Mouse (Mus musculus) cerebellum, postnatal 4 days (tissue): Measurements from ENCODE around the gene Lpar5.

Source experiments
- DNase-seq, 2 experiments: peaks; one replicate each; pipeline ENCODE4 v3.0.0; 2022; ENCODE audit warnings: low spot score in 2 of 2, mixed read lengths in 1 of 2

Lpar5 gene

DNA sequence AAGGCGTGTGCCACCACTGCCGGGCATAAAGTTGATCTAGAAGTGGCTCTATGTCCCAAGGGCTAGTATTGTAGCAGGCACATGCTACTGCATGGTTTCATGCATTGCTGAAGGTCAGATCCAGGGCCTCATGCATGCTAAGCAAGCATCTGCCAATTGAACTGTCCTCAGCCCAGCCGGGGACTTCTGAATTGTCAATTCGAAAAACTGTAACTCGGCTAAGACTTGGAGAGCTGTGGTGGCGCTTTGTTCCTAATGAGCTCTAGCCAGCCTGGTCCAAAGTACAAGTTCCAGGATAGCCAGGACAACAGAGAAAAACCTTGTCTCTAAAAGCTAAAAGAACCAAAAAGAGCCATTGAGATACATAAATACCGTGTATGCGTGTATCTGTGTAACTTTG lies 51.7 kb downstream of the Lpar5 start:
- no peak for DNase-seq

DNA sequence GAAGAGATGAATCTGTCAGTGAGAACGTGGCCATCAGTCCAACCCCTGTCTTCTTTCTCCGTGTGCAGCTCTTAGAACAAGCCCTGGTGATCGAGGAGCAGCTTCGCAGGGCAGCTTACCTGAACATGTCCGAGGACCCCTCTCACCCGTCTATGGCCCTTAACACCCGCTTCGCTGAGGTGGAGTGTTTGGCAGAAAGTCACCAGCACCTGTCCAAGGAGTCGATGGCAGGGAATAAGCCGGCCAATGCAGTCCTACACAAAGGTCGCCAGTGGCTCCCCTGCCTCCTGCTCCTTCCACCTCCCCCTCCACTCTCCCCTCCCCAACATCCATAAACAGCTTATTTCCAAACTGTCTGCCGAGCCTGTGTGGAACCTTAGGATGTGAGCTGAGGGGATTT lies 61.0 kb downstream of the Lpar5 start:
- DNase-seq = no peak

DNA sequence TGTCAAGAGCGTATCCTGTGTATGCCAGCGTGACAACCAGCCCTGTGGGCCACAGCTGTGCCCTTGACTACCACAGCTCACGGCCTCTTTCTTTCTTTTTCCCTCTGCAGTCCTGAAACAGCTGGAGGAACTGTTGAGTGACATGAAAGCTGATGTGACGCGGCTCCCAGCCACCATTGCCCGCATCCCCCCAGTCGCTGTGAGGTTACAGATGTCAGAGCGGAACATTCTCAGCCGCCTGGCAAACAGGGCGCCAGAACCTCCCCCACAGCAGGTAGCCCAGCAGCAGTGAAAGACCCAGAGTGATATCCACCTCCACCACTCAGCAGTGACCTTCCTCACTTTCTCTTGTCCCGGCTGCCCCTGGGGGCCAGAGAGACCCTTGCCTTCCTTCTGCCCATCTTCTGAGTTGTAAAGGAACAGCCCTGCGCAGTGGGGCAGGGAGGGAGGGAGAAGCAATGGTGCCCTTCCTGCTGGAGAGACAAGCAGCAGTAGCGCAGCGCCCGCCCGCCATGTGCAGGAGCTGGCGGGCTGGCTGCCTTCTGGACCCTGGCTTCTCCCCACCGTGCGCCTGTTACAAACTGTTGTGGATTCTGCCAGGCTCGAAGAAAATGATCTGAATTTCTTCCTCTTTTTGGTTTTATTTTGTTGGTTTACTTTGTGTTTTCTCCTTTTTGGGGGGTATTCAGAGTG lies 62.1 kb downstream of the Lpar5 start:
- DNase-seq = no peak

DNA sequence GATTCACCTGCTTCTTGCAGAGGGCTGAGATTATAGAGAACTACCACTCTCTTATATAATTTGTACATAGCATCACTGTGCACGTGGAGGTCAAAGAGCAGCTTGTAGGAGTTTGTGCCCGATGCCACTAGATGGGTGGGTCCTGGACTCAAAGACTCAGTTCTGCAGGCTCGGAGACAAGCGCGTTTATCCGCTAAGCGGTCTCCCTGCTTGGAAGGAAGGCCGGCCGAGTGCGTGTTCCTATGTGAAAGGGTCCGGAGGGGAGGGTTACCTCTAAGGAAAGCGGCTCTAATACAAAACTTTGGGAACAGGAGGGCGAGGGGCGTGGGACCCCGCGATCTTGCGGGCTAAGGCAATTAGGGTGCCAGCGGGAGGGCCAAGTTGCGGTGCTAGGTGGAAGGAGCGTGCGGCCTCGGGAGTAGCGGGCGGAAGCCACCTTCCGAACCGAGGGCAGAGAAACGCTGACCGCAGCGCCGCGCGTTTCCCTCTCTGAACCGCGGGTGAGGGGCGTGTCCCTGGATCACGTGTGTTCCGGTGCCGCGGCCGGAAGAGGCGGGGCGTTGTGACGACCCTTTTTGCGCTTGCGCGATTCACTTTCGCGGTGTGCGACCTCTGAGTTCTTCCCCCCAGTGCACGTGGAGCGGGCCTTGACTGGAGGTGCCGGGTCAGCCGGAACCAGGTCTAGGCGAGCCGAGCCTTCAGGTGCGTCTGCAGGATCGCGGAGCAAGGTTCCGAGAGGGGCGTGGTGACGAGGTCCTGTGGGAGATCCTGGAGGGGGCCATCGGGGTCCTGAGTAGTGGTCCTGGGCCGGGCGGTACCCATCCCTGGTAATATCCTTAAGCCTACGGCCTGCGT lies 63.8 kb downstream of the Lpar5 start, which contains the start of gene Nop2:
Gene Nop2, plus strand, starts transcription at position 608 of the 855 bp plus-strand sequence.
- DNase-seq = peak; percentile 68 to 84
